Mouse (Mus musculus): ENCODE results near the gene Dlg2.

DNA sequence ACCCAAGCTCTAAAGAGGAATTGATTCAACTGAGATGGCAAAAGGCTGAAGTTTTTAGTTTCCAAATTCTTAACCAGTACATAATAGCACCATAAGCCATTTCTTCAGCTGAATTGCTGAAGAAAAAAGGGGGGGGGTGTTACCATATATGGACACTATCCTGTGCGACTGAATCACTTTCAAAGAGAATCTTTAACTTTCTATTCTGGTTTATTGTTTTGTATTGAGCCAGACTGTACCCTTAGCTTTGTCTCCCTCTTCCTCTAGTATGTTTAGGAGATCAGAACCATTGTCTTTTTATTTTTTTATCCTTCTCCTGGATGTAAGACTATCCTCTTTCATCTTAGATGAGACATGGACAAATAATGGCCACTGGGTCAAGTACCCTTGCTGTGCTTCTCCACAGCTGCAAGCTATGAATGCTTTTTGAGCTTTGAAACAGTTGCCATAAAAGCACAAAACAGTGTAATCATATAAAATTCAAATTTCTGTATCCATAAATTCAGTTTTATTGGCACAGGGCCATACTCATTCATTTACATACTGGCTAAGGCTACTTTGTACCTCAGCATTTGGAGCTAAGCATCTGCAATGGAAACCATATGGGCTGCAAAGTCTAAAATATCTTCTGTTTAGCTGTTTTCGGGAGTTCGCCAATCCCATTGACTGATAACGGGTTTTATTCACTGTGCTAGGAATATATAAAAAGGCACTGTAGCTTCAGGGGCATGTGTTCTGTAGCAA lies 568.7 kb downstream of the Dlg2 start:
- no peak for TF ChIP-seq POLR2A (IDR thresholded peaks at IDR 0.05; ENCODE audit: borderline replicate concordance, extremely low read depth, low read depth, low read length)
- no peak for TF ChIP-seq CTCF (IDR thresholded peaks at IDR 0.05; ENCODE audit: insufficient read depth, low read length)
